Mouse (Mus musculus) heart, adult 2 months (tissue): ENCODE results near the gene Rec8. TPM values are rescaled to one million over a fixed set of nuclear protein-coding genes. Genes with fewer than 3 reads are reported as not detected.

ENCODE experiments used
- DNase-seq, 2 experiments: peaks; one replicate each; pipeline ENCODE4 v3.0.0; 2021
- H3K27ac ChIP-seq: fragments of 200-600 bp; 2 replicates; pipeline ENCODE4 v1.8.1; 2022
- H3K27me3 ChIP-seq: fragments of 200-500 bp; 2 replicates; pipeline ENCODE4 v1.6.1; 2012; ENCODE audit warnings: mild to moderate bottlenecking, low read length, inconsistent platforms, mixed read lengths; ENCODE audit not compliant: control insufficient read depth, insufficient read depth
- H3K36me3 ChIP-seq: fragments of 200-500 bp; 2 replicates; pipeline ENCODE4 v1.6.1; 2012; ENCODE audit warnings: low read length, inconsistent platforms; ENCODE audit not compliant: control insufficient read depth, insufficient read depth
- H3K4me1 ChIP-seq: fragments of 200-500 bp; 2 replicates; pipeline ENCODE4 v1.6.1; 2011; ENCODE audit warnings: low read length; ENCODE audit not compliant: control insufficient read depth, insufficient read depth
- H3K4me3 ChIP-seq: fragments of 200-600 bp; 2 replicates; pipeline ENCODE4 v1.8.1; 2022
- H3K79me2 ChIP-seq: fragments of 200-500 bp; replicated peaks from 2 replicates; pipeline ENCODE4 v1.6.1; 2012; ENCODE audit warnings: mild to moderate bottlenecking, inconsistent platforms, low read length, moderate library complexity, mixed read lengths; ENCODE audit not compliant: control insufficient read depth, insufficient read depth
- H3K9ac ChIP-seq: fragments of 200-500 bp; 2 replicates; pipeline ENCODE4 v1.6.1; 2012; ENCODE audit warnings: low read depth, mild to moderate bottlenecking, control low read depth, inconsistent platforms, low read length, mixed read lengths
- CTCF ChIP-seq: fragments of 200-600 bp; IDR thresholded peaks from 2 replicates; pipeline ENCODE4 v1.8.1; 2022; ENCODE audit warnings: antibody characterized with exemption, mild to moderate bottlenecking, moderate library complexity
- EP300 ChIP-seq: fragments of 200-500 bp; IDR thresholded peaks from 2 replicates; pipeline ENCODE4 v1.6.1; 2011; ENCODE audit warnings: low read depth, low read length, control low read depth; ENCODE audit not compliant: insufficient read depth
- POLR2A ChIP-seq: fragments of 200-500 bp; IDR thresholded peaks from 2 replicates; pipeline ENCODE4 v1.6.1; 2011; ENCODE audit warnings: mild to moderate bottlenecking, low read depth, low read length, control low read depth; ENCODE audit not compliant: insufficient read depth
- WGBS: fragments of 180-500 bp; shearing (Covaris S2); methylation state at CpG from one replicate; pipeline ENCODE4 v1.1.7; 2018; 5-methylcytosine and 5-hydroxymethylcytosine counted together
- intact Hi-C: fragments of 180-260 bp; cut with DNase I; formaldehyde crosslinking; loops from one replicate; pipeline ENCODE4 v1.15.1; 2025
- polyA plus RNA-seq: library from polyadenylated mRNA; depleted of rRNA; stranded (reverse); fragments of >200 nt; gene quantifications from 2 replicates; pipeline ENCODE4 v1.2.3, GENCODE M21; 2012
- total RNA-seq, 2 experiments: library from RNA; stranded (reverse); gene quantifications; 2 replicates each; pipeline ENCODE4 v1.2.3; 2021

Gene Rec8
- total and polyA plus RNA-seq, 3 experiments: 0.29 to 0.32 TPM; not detected in 1

DNA sequence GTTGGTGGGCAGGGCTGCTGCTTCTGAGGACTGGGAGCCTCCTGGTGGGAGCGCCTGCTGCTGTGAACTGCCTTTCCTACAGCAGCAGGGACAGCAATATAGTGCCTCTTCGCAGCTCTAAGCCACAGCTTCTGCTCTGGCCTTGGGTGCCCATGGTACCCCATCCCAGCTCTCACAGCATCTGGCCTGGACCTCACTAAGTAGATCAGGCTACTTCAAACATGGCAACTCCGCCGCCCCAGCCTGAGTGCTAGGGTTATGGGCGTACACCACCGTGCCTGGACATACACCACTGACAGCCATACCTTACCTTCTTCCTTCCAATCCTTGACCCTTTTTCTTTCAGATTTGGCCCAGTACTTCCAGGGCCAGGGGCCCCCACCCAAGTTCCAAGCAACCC lies 9.5 kb upstream of the Rec8 start:
- TF ChIP-seq POLR2A (no peak), CTCF (no peak), EP300 (no peak)
- intact Hi-C loops: no loop called here
- H3K4me3 ChIP-seq: no peak overlapping the region
- 92% methylated on average over 6 of the region's 6 CpGs for WGBS
- no peak for DNase-seq
- H3K27ac ChIP-seq: no peak overlapping the region
- H3K27me3 ChIP-seq: no peaks in the 10 kb centered on the region
- H3K4me1 ChIP-seq: peaks cover 10% of the 10 kb centered on the region
- H3K9ac ChIP-seq: no peak overlapping the region
- H3K36me3 ChIP-seq: peaks cover 10% of the 10 kb centered on the region
- no peaks in the 10 kb centered on the region for H3K79me2 ChIP-seq

DNA sequence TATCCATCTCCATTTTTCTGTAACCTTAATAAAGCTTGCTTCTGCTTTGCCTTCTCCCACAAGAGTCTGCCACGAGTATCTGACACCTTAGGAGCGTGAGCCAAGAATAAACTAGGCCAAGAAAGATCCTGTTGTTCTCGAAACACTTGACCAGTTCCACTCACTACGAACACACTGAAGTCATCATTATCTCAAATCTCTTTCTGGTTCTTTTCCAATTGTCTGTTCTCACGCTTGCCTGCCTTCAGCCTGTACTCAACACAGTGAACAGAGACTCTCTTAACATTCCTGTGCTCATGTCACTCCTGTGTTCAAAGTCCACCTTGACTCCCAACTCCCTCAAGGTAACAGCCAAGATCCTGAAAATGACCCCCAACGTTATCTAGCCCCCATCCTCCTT lies 4.5 kb upstream of the Rec8 start:
- Histone ChIP-seq H3K4me3 (no peak overlapping the region), H3K9ac (no peak overlapping the region), H3K79me2 (no peaks in the 10 kb centered on the region), H3K36me3 (no peaks in the 10 kb centered on the region), H3K4me1 (no peaks in the 10 kb centered on the region), H3K27ac (no peak overlapping the region), H3K27me3 (no peaks in the 10 kb centered on the region)
- TF ChIP-seq EP300 (no peak), POLR2A (no peak), CTCF (no peak)
- intact Hi-C loops: no loop called here
- DNase-seq: no peak
- WGBS: 46% methylated on average over 6 of the region's 6 CpGs

DNA sequence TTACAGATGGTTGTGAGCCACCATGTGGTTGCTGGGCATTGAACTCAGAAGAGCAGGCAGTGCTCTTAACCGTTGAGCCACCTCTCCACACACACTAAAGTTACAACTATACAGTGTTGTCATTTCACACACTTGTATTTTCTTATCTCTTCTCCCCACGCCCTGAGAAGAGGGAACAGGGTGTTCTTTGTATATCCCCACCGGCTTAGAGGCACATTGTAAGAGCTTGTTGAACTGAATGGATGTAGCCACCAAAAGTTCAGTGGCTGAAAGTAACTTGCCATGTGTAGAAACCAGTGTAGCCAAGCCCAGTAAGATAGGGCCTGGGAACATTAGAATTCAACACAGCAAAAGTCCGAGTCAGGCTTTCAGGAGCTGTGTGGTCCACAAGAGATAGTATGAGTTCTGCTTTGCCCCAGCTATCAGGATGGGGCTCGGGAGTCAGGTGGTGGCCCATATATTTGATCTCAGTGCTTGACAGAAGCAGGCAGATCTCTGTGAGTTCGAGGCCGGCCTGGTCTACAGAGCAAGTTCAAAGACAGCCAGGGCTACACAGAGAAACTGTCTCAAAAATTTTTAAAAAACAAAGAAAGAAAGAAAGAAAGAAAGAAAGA lies 3.2 kb upstream of the Rec8 start:
- TF ChIP-seq EP300 (no peak), CTCF (no peak), POLR2A (no peak)
- Histone ChIP-seq H3K27me3 (no peaks in the 10 kb centered on the region), H3K9ac (no peak overlapping the region), H3K79me2 (no peaks in the 10 kb centered on the region), H3K4me1 (no peaks in the 10 kb centered on the region), H3K27ac (no peak overlapping the region), H3K4me3 (no peak overlapping the region), H3K36me3 (no peaks in the 10 kb centered on the region)
- 68% methylated on average over 7 of the region's 7 CpGs for WGBS
- intact Hi-C loops: no loop called here
- DNase-seq: no peak

DNA sequence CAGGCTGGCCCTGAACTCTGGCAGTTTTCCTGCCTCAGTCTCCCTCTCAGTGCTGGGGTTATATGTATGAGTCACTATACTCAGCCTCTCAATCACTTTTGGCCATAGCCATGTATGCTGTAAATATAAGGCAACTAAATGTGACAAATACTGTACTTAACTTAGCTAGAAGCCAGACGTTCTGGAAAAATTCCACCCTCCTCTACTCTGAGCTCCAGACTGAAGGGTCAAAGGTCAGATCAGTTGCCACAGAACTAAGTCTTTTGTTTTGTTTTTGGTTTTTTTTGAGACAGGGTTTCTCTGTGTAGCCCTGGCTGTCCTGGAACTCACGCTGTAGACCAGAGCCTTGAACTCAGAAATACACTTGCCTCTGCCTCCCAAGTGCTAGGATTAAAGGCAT lies 2.0 kb upstream of the Rec8 start:
- Histone ChIP-seq H3K27ac (no peak overlapping the region), H3K4me3 (no peak overlapping the region), H3K9ac (no peak overlapping the region), H3K79me2 (no peaks in the 10 kb centered on the region), H3K4me1 (no peaks in the 10 kb centered on the region), H3K36me3 (no peaks in the 10 kb centered on the region), H3K27me3 (no peaks in the 10 kb centered on the region)
- DNase-seq: no peak
- intact Hi-C loops: no loop called here
- no peak for TF ChIP-seq CTCF
- no peak for TF ChIP-seq EP300
- TF ChIP-seq POLR2A: no peak
- 65% methylated on average over 2 of the region's 2 CpGs for WGBS

DNA sequence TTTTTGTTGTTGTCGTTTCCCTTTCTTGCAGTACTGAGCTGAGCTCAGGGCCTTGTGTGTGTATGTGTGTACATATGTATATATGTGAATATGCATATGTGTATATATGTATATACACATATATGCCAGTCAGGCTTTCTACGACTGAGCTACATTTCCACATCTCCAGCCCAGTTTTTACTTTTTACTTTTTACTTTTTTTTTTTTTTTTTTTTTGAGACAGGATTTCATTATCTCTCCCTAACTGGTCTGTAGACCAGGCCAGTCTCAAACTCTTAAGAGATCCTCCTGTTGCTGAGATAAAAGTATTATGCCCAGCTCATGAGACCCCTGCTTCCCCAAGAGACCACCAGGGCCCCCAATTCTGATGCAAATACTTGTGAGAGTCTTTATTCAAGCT lies 993 bp upstream of the Rec8 start:
- no peak for TF ChIP-seq CTCF
- 77% methylated on average over 2 of the region's 2 CpGs for WGBS
- H3K27ac ChIP-seq: no peak overlapping the region
- intact Hi-C loops: no loop called here
- H3K9ac ChIP-seq: no peak overlapping the region
- no peaks in the 10 kb centered on the region for H3K79me2 ChIP-seq
- H3K36me3 ChIP-seq: no peaks in the 10 kb centered on the region
- no peaks in the 10 kb centered on the region for H3K4me1 ChIP-seq
- no peak for DNase-seq
- no peak overlapping the region for H3K4me3 ChIP-seq
- H3K27me3 ChIP-seq: no peaks in the 10 kb centered on the region

DNA sequence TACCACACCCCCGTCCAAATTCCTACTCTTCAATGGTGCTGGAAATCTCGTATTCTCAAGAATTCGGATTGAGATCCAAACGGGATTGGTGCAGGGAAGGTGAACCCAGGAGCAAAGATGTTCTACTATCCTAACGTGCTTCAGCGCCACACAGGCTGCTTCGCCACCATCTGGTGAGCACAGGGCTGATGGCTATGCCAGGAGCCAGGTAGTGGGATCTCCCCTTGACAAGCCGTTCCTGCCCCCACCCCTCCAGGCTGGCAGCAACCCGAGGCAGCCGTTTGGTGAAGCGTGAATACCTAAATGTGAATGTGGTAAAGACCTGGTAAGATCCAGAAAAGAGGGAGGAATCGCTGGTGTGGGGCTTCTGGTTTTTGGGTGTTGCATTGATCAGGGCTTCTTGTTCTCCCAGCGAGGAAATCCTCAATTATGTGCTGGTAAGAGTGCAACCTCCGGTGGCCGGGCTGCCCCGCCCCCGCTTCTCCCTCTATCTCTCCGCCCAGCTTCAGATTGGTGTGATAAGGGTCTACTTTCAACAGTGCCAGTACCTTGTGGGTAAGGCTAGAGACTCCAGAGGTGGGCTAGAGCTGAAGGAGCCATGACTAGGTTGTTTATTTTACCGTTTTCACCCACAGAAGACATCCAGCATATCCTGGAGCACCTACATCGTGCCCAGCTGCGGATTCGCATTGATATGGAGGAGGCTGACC lies 804 bp downstream of the Rec8 start:
- no peak for DNase-seq
- H3K27me3 ChIP-seq: no peaks in the 10 kb centered on the region
- H3K79me2 ChIP-seq: no peaks in the 10 kb centered on the region
- H3K9ac ChIP-seq: no peak overlapping the region
- TF ChIP-seq POLR2A (no peak), EP300 (no peak), CTCF (no peak)
- no peaks in the 10 kb centered on the region for H3K36me3 ChIP-seq
- intact Hi-C loops: no loop called here
- no peak overlapping the region for H3K4me3 ChIP-seq
- no peaks in the 10 kb centered on the region for H3K4me1 ChIP-seq
- no peak overlapping the region for H3K27ac ChIP-seq
- 32% methylated on average over 22 of the region's 22 CpGs for WGBS
